Mouse (Mus musculus): ENCODE measurements around the gene Fbxo6. TPM values are rescaled to one million over a fixed set of nuclear protein-coding genes. Genes with fewer than 3 reads are reported as not detected.

Fbxo6 gene
- polyA plus RNA-seq, 1 experiment from 2014 or later = 30.6 TPM

GRCm38 (mm10) chr4:148097936-148098335, 54.0 kb downstream of the Fbxo6 start:
- Histone ChIP-seq H3K4me2 (no peak overlapping the region), H3K9me3 (ENCODE audit: control insufficient read depth, low read length) (no peaks in the 10 kb centered on the region), H3K36me3 (ENCODE audit: control insufficient read depth, insufficient read depth, low read length) (no peaks in the 10 kb centered on the region), H3K4me1 (replicated peaks; ENCODE audit: control insufficient read depth, insufficient read depth, low read length) (no peaks in the 10 kb centered on the region), H3K9ac (ENCODE audit: low read depth, low read length) (no peak overlapping the region), H3K4me3 (ENCODE audit: low read depth, low read length) (no peak overlapping the region), H3K27me3 (replicated peaks; ENCODE audit: control insufficient read depth, insufficient read depth, low read length) (no peaks in the 10 kb centered on the region), H3K27ac (ENCODE audit: low read depth, low read length) (no peak overlapping the region)
- DNase-seq (ENCODE audit: low spot score) (no peak), ATAC-seq (replicated peaks; ENCODE audit: low FRiP score) (no peak)
- WGBS = 88% methylated on average over 2 of the region's 2 CpGs

Small RNAs within 50 kb of the gene (microRNA-seq; reads per million reads assigned to microRNA genes)
- not detected for gene Mir7022 (ENCODE audit: borderline number of aligned reads)

Other genes starting within 250 kb of the Fbxo6 start
- 36.0 and 37.6 TPM in 2 replicates for gene Mfn2, start 247.4 kb downstream of the Fbxo6 start, polyA plus RNA-seq (2014; fragmentation: Nextera tagmentation; extraction: Ambion mirVana)
- 32.6 and 33.9 TPM in 2 replicates for gene Plod1, start 215.4 kb downstream of the Fbxo6 start, polyA plus RNA-seq (2014; fragmentation: Nextera tagmentation; extraction: Ambion mirVana)
- gene 2510039O18Rik, start 211.2 kb downstream of the Fbxo6 start, polyA plus RNA-seq (2014; fragmentation: Nextera tagmentation; extraction: Ambion mirVana) = 18.6 and 19.2 TPM in 2 replicates
- gene Nppb, start 166.4 kb downstream of the Fbxo6 start, polyA plus RNA-seq (2014; fragmentation: Nextera tagmentation; extraction: Ambion mirVana) = 1.1 TPM in 1 of 2 replicates, not detected in the other
- gene Nppa, start 151.4 kb downstream of the Fbxo6 start, polyA plus RNA-seq (2014; fragmentation: Nextera tagmentation; extraction: Ambion mirVana) = 7.2 and 32.9 TPM in 2 replicates
- gene Clcn6, start 113.3 kb downstream of the Fbxo6 start, polyA plus RNA-seq (2014; fragmentation: Nextera tagmentation; extraction: Ambion mirVana) = 2.0 and 2.4 TPM in 2 replicates
- gene Mthfr, start 113.1 kb downstream of the Fbxo6 start, polyA plus RNA-seq (2014; fragmentation: Nextera tagmentation; extraction: Ambion mirVana) = 15.5 and 16.1 TPM in 2 replicates
- gene Agtrap, start 64.1 kb downstream of the Fbxo6 start, polyA plus RNA-seq (2014; fragmentation: Nextera tagmentation; extraction: Ambion mirVana) = 18.3 and 20.9 TPM in 2 replicates
- 41.4 and 44.7 TPM in 2 replicates for gene Mad2l2, start 21.8 kb downstream of the Fbxo6 start, polyA plus RNA-seq (2014; fragmentation: Nextera tagmentation; extraction: Ambion mirVana)
- 0.12 and 0.31 TPM in 2 replicates for gene Draxin, start 21.4 kb downstream of the Fbxo6 start, polyA plus RNA-seq (2014; fragmentation: Nextera tagmentation; extraction: Ambion mirVana)
- 2.9 and 3.0 TPM in 2 replicates for gene Fbxo44, start 8.3 kb upstream of the Fbxo6 start, polyA plus RNA-seq (2014; fragmentation: Nextera tagmentation; extraction: Ambion mirVana)
- 0.73 and 0.74 TPM in 2 replicates for gene Fbxo2, start 8.5 kb upstream of the Fbxo6 start, polyA plus RNA-seq (2014; fragmentation: Nextera tagmentation; extraction: Ambion mirVana)
- 0.04 TPM in 1 of 2 replicates, not detected in the other for gene Disp3, start 135.8 kb upstream of the Fbxo6 start, polyA plus RNA-seq (2014; fragmentation: Nextera tagmentation; extraction: Ambion mirVana)